Mouse (Mus musculus): Measurements from ENCODE around the gene St3gal6.

DNA sequence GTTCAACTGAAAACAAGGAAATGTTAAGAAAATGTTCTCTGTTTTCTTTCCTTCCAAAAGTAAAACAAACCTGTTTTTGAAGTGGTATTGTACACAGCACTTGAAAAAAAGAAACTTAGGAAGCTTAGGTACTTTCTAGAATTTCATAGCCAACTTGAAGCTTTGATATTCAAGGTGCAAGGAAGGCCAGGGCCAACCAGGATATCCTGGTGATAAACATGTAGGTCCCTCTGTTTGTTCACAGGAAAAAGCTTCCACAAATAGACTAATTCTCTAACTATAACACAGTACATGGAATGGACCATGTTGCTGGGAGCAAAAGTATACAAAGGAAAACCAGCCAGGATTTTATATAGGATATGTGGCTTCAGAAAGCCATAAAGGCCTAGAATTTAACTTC, 27.3 kb downstream of the St3gal6 start:
- TF ChIP-seq POLR2A (IDR thresholded peaks at IDR 0.05; ENCODE audit: insufficient read depth, low read depth, low read length), result no peak
- no peak for TF ChIP-seq CTCF (IDR thresholded peaks at IDR 0.05; ENCODE audit: insufficient read depth, low read depth, low read length)
